Mouse (Mus musculus) megakaryocyte-erythroid progenitor cell, adult 5-6 weeks (primary cell): Measurements from ENCODE around the gene Bbs4. TPM values are rescaled to one million over a fixed set of nuclear protein-coding genes. Genes with fewer than 3 reads are reported as not detected.

Experiments used
- total RNA-seq, 2 experiments: library from RNA; stranded (forward) in 1 of 2; stranded (reverse) in 1 of 2; fragments of 200-1000, 215-1000 nt in 1 of 2; fragments of >200 nt in 1 of 2; fragmentation: Nextera tagmentation in 1 of 2; gene quantifications; 2 replicates each; pipeline ENCODE4 v1.2.3; 2014 to 2017

Bbs4 gene
- total RNA-seq, 2 experiments from 2014 or later = 5.7 to 9.6 TPM

Other genes starting within 250 kb of the Bbs4 start
- 44.5 and 53.1 TPM in 2 replicates for gene Adpgk, start 62.0 kb downstream of the Bbs4 start, total RNA-seq (2014; fragmentation: Nextera tagmentation)
- gene Adpgk, start 62.0 kb downstream of the Bbs4 start, total RNA-seq (2017) = 41.4 and 43.0 TPM in 2 replicates
- 36.1 and 58.2 TPM in 2 replicates for gene Arih1, start 133.1 kb upstream of the Bbs4 start, total RNA-seq (2014; fragmentation: Nextera tagmentation)
- gene Arih1, start 133.1 kb upstream of the Bbs4 start, total RNA-seq (2017) = 117 and 141 TPM in 2 replicates
- 16.6 and 23.9 TPM in 2 replicates for gene Hexa, start 186.0 kb upstream of the Bbs4 start, total RNA-seq (2014; fragmentation: Nextera tagmentation)
- 25.4 and 28.7 TPM in 2 replicates for gene Hexa, start 186.0 kb upstream of the Bbs4 start, total RNA-seq (2017)
- not detected in 2 replicates for gene Tmem202, start 186.3 kb upstream of the Bbs4 start, total RNA-seq (2014; fragmentation: Nextera tagmentation)
- gene Tmem202, start 186.3 kb upstream of the Bbs4 start, total RNA-seq (2017) = not detected in 2 replicates
- gene Celf6, start 224.4 kb upstream of the Bbs4 start, total RNA-seq (2014; fragmentation: Nextera tagmentation) = not detected in 2 replicates
- not detected in 2 replicates for gene Celf6, start 224.4 kb upstream of the Bbs4 start, total RNA-seq (2017)